Mouse (Mus musculus) brain, embryonic 14.5 days (tissue): ENCODE data around the gene Dusp7. TPM values are rescaled to one million over a fixed set of nuclear protein-coding genes. Genes with fewer than 3 reads are reported as not detected.

Experiments
- DNase-seq: peaks from one replicate; pipeline ENCODE4 v3.0.0-alpha.2; 2011; ENCODE audit warnings: low read depth
- CTCF ChIP-seq: fragments of 200-500 bp; IDR thresholded peaks from 2 replicates; pipeline ENCODE4 v1.5.1; 2012; ENCODE audit warnings: inconsistent platforms, mild to moderate bottlenecking, moderate library complexity, borderline replicate concordance; ENCODE audit not compliant: insufficient read depth, insufficient read length; ENCODE audit errors: extremely low read depth
- POLR2A ChIP-seq: fragments of 200-500 bp; IDR thresholded peaks from 2 replicates; pipeline ENCODE4 v1.6.1; 2012; ENCODE audit warnings: mild to moderate bottlenecking, inconsistent platforms, borderline replicate concordance; ENCODE audit not compliant: poor library complexity, insufficient read depth, insufficient read length, severe bottlenecking; ENCODE audit errors: extremely low read depth
- polyA plus RNA-seq: library from polyadenylated mRNA; depleted of rRNA; stranded (reverse); fragments of >200 nt; gene quantifications from 2 replicates; pipeline ENCODE4 v1.2.3, GENCODE M21; 2012; rRNA removed

Gene Dusp7
- 41.5 and 50.3 TPM in 2 replicates for polyA plus RNA-seq

DNA sequence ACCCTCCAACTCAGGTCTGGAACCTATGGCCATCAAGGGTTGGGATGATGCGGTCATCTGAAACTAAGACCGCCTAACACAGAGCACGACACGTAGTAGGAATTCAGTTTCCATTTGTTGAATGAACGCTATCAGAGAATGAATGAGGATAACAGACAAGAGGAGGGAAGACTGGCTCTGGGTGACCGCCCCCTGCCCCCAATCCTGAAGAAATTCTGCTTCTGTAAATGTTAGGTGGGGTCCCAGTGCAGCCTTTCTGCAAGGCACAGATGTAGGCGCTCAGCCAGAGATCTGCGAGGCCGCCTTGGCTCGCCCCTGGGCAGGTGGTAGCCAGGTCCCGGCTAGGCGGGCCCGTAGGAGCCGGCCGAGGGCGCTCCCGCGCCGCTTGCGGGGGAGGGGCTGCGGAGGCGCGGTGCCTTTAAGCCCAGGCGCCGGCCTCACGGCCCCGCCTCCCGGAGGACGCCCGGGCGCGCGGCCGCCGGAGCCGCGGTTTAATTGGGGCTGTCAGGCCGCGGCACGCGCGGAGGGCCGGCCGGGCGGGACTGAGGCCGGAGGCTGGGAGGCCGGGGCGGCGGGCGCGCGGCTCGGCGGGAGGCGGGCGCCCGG lies at the start of gene Dusp7:
Gene Dusp7 (plus strand): TSS at position 521 of the 606 bp plus-strand sequence.
- TF ChIP-seq CTCF (no peak), POLR2A (peak; percentile 69)

DNA sequence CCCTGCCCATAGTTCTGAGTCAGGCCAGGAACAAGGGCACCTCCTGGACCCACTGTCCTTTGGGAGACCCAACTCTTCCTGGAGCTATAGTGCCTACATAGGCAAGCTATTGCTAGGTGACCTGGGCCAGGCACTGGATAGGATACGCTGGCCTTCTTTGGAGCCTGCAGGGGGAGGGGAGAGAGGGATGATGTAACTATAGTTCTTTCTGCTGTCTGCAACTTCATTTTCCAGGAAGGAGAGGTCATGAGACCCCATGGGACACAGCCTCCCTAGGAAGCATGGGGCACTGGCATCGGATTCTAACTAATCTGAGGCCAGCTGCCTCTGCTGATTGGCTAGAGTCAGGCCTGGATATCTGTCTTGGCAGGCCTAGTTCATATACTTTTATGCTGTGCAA lies 49.3 kb upstream of the Dusp7 start:
- DNase-seq, result no peak
- TF ChIP-seq CTCF (no peak), POLR2A (no peak)

More for the DNA sequence above, at the start of gene Dusp7:
- peak; percentile 93 for DNase-seq

DNA sequence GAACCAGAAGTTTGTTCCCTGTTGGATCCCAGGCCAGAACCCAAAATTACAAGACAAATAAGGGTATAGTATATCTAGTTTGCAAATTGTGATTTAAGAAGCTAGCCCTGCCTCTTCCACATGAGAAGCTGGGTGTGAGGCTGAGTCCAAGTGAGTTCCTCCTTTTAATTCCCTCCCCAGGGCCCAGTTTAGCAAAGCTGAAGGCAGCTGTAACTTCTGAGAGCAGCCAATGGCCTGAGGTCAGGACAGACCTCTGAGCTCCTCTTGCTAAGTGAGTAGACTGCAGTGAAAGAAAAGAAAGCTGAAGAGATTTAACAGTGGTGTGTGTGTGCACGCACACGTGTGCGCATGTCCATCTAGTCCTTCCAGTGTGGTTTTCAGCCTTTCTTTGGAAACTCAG lies 45.9 kb upstream of the Dusp7 start:
- peak; percentile 26 for DNase-seq
- no peak for TF ChIP-seq CTCF
- TF ChIP-seq POLR2A, result no peak

DNA sequence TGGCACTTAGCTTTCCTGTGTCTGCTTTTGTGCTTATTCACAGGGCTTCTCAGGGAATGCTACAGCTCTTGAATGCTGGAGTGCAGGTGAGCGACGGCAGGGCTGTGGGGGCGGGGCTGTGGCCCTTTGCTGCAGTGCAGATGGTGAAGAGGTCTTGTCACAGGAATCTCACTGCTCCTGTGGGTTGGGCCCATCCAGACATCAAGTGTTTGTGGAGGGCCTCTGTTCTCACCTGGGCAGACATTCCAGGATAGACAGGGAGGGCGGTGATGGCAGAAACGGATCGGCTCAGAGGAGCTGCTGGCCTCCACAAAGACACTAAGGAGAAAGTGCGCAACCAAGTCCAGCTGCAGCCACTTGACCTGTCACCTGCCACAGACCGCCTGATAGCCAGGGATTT lies 42.2 kb upstream of the Dusp7 start:
- no peak for DNase-seq
- no peak for TF ChIP-seq POLR2A
- TF ChIP-seq CTCF, result no peak

DNA sequence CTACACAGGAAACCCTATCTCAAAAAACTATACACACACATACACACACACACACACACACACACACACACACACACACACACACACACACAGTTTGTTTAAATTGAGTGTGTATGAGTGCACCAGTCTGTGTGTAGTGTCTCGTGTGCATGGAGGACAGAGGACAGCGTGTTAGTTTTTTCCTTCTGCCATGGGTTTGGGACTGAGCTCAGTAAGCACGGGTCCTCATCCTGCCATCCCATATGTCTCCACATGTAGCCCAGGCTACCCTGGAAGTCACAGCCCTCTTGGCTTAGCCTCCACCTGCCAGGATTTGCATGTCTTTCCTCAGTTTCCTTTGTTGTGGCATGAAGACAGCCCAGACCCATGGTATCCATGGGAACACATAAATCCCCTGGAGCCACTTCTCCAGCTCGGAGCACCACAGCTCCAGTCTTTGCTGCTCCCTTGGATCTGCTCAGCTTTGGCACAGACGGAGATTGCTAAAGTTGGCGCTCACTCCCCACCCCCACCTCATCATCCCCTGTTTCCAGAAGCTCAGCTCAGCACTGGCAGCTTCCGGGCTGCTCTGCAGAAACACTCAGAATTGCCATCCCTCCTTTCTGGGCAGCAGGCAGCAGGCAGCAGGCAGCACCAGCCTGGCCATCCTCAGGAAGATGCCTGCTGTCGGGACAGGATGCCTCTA lies 41.2 kb upstream of the Dusp7 start:
- peak; percentile 81 for DNase-seq
- no peak for TF ChIP-seq CTCF
- TF ChIP-seq POLR2A, result no peak

DNA sequence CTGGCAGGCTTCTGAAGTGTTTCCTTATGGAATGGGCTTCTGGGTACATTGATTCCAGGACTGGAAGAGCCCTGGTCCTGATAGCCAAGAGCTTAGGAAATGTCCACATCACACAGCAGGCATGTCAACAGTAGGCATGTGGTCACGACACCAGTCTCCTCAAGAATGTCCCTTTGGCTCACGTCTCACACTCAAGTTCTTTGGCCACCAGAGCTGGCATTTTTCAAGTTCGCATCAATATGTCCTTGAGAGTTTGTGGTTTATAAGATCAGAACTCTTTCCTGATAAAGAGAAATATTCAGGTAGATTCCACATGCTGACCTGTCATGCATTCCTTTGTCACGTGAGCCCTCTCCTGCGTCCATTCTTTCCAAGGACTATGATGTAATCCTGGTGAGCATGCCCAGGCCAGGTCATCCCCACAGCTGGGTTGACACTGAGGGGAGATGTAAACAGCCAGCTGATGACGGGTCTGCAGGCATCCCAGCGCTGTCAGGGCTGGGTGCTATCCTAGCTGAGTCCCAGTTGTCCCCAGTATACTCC lies 40.3 kb upstream of the Dusp7 start:
- no peak for TF ChIP-seq CTCF
- no peak for TF ChIP-seq POLR2A
- no peak for DNase-seq

DNA sequence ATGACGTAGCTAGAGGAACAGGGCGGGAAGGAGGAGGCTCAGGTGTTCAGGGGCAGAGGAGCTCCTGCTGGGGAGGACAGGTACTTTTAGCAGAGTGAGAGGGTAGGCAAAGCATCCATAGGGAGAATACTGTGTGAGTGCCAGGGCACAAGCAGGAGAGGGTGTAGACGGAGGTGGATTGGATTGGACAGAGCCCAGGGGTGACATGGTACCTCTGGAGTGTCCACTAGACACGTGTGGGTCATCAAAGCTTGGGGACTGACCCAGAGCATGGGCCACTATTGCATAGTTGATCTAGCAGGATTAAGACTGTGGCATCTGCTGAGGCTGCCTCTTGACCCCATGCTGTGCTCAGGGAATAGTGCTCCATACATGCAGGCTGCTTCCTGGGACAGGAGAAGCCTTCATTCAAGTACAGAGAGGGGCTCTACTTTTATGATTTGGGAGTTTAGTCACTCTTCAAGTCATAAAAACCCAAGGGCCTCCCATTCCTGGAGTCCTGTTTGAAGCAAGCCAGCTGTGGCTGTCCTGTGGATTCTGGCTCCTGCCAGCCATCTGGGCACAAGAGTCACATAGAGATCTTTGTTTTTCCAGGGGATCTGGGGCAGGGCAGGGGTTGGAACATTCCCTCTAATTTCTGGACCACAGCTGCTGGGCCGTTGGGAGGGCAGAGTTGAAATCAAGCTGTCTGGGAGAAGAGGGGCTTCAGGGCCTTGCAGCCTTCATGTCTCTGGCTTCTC lies 39.5 kb upstream of the Dusp7 start:
- no peak for TF ChIP-seq POLR2A
- TF ChIP-seq CTCF, result no peak
- no peak for DNase-seq

DNA sequence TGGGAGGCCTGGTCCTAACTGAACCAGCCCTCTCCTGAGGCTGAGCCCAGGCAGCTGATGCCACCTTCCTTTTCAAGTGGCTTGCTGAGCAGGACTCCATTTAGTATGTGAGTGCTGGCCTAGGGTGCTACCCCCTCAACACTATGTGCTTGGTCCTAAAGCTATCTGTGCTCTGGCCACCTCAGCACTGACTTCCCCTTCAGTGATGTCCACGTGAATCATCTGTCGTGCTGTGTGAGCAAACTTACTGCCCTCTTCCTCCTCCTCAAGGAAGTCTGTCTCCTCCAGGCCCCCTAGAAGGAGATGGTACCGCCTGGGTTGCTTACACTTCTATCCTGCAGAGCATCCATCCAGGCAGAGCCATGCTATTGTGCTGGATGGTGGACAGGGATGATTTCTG lies 35.7 kb upstream of the Dusp7 start:
- TF ChIP-seq CTCF, result no peak
- no peak for TF ChIP-seq POLR2A

DNA sequence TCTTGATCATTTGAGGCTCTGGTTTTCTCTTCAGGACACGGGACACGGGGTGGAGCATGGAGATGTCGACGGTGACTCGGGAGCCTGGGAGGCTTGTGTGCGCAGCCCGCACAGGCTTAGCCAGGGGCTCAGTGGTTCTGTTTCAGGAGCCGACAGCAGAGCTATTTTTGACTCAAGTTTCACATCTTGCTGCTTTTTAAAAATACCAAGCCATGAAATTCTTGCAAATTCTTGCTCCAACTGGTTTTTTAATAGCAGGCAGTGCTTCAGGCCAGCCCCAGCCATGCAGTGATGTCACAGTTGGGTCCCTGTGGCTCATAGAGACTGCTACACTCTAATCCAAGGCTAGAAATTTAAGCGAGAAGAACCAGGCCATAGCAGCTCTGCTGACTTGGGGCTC lies 30.8 kb upstream of the Dusp7 start:
- no peak for DNase-seq
- no peak for TF ChIP-seq CTCF
- no peak for TF ChIP-seq POLR2A

More for the DNA sequence above, 35.7 kb upstream of the Dusp7 start:
- no peak for DNase-seq

DNA sequence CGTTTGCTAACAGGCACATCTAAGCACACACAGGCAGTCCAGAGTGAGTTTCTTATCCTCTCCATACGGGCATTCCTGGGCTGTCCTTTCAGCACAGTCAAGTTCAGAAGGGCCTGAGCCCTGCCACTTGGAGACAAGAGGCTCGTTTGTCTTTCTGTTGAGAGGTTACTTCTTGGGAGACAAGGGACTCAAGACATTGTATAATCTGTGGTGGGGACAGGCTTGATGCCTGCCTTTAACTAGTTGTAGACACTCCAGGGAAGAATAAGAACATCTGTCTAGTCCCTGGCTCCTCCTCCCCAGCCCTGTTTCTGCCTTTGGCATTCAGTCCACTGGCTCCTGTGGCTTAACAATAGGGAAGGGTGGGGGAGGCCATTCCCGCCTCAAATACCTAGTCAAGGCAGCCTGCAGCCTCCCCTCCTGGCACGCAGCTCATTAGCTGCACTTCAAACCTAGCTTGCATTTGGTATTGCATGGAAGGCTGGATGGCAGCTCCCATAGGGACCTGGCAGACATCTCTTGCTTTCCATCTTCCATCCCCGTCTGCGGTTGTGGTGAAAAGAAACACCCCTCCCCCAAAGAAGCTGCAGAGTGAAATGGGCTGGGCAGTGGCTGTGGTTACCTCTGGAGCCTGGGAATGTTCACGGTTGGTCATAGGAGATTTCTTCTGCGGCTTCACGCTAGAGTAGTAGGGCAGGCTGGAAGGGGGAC lies 29.8 kb upstream of the Dusp7 start:
- TF ChIP-seq POLR2A (no peak), CTCF (no peak)
- DNase-seq, result peak; percentile 85

DNA sequence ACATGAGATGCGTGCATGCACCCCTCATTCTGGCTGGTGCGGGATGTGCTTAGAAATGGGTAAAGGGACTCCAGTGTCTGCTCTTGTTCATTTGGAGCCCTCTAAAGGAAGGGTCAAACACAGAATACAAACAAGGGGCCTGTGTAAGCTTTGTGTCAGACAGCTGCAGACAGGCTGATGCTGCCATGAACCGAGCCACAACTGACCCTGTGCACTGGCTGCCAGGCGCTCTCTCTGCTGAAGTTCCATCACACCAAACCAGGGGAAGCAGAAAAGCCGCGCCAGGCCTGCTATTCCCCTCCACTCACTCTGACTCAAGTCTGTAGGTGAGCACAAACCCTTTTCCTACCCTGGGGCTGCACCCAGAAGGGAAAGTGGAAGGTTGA lies 29.3 kb upstream of the Dusp7 start:
- DNase-seq, result peak; percentile 37
- TF ChIP-seq POLR2A, result no peak
- TF ChIP-seq CTCF, result no peak
